In the genomic region with DNA sequence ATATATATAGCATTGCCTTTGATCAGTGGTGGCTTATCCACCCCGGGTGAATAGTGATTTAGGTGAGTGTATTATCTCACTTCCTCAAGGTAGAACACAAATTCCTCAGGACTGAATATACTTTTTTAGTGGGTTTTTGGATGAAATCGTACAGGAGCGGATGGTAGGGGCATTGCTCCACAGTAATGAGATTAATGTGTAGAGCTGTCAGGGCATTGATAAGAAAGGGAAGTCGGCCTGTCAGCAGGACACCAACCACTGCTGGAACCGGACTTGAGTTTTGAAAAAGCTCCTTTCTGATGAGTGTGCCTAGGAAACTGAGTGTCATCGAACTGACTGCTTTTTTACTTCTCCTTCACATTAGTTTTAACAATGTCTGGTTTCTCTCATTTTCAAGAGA, we compare ENCODE assay signal across 21 mouse cellular contexts. TPM values are rescaled to one million over a fixed set of nuclear protein-coding genes. Genes with fewer than 3 reads are reported as not detected.
A peak's percentile ranks its signal among the peaks of the same experiment; 100 is the strongest.
DNase-seq lines count a peak whose midpoint lies in the region; ATAC-seq and TF ChIP-seq lines count a peak whose summit lies in the region.
"Had no signal": no experiment of that assay in that cellular context is flagged by ENCODE, and none has a peak within 500 bp of the region (broad histone marks: within the 10 kb centered on the region; RNA-seq: fewer than 3 reads in every experiment).

No protein-coding gene starts in this region.

- WGBS in heart, embryonic 12.5 days = 33% methylated on average over 6 of the region's 6 CpGs
- WGBS in liver, postnatal 0 days (ENCODE audit: insufficient replicate concordance) = 34% methylated on average over 6 of the region's 6 CpGs
- 82% methylated on average over 6 of the region's 6 CpGs for WGBS in intestine, postnatal 0 days

- no peak for TF ChIP-seq EP300 in liver, postnatal 0 days (IDR thresholded peaks at IDR 0.05; ENCODE audit: low read depth)

- no peak for TF ChIP-seq CTCF in gastrocnemius, adult 2 months (IDR thresholded peaks at IDR 0.05)
- TF ChIP-seq CTCF in liver, postnatal 0 days (IDR thresholded peaks at IDR 0.05; ENCODE audit: low read depth) = no peak
- TF ChIP-seq CTCF in intestine, postnatal 0 days (IDR thresholded peaks at IDR 0.05; ENCODE audit: low read depth) = no peak

- no peaks in the 10 kb centered on the region for H3K27me3 ChIP-seq in heart, embryonic 12.5 days (replicated peaks)
- H3K27me3 ChIP-seq in liver, postnatal 0 days (ENCODE audit: insufficient read depth, low read length) = no peaks in the 10 kb centered on the region
- no peaks in the 10 kb centered on the region for H3K27me3 ChIP-seq in intestine, postnatal 0 days (replicated peaks; ENCODE audit: control insufficient read depth, insufficient read depth, low read length)
- H3K27me3 ChIP-seq: embryonic facial prominence, embryonic 15.5 days had no signal

- H3K9ac ChIP-seq in heart, embryonic 12.5 days = no peak overlapping the region
- H3K9ac ChIP-seq in liver, postnatal 0 days (replicated peaks) = no peak overlapping the region
- H3K9ac ChIP-seq in intestine, postnatal 0 days (ENCODE audit: low read depth, low read length) = no peak overlapping the region
- H3K9ac ChIP-seq: embryonic facial prominence, embryonic 15.5 days had no signal

- intact Hi-C loops in gastrocnemius, adult 2 months (cut with DNase I) = no loop called here

- ATAC-seq in heart, embryonic 12.5 days (ENCODE audit: insufficient number of reproducible peaks, low FRiP score) = no peak
- ATAC-seq in granulocyte monocyte progenitor cell, adult 5-6 weeks (replicated peaks; ENCODE audit: poor library complexity, severe bottlenecking) = peak; percentile 52; the same call in 1 of the 2 replicates
- ATAC-seq in megakaryocyte progenitor cell, adult 5-6 weeks (replicated peaks; ENCODE audit: poor library complexity) = peak; percentile 63
- no peak for ATAC-seq in liver, postnatal 0 days
- no peak for ATAC-seq in intestine, postnatal 0 days
- ATAC-seq: forebrain, embryonic 14.5 days; hindbrain, embryonic 16.5 days had no signal

- H3K36me3 ChIP-seq in heart, embryonic 12.5 days = no peaks in the 10 kb centered on the region
- no peaks in the 10 kb centered on the region for H3K36me3 ChIP-seq in liver, postnatal 0 days (replicated peaks; ENCODE audit: insufficient read depth, low read length)
- no peaks in the 10 kb centered on the region for H3K36me3 ChIP-seq in intestine, postnatal 0 days (ENCODE audit: control insufficient read depth, insufficient read depth)
- H3K36me3 ChIP-seq: embryonic facial prominence, embryonic 15.5 days had no signal

- peak; percentile 72 for DNase-seq in heart, adult 11 months
- DNase-seq in gastrocnemius, adult 2 months = no peak
- no peak for DNase-seq in liver, postnatal 0 days
- DNase-seq: adrenal gland, adult 8-10 months; adrenal gland, postnatal 36 days; B cell, adult 2 months; cerebellum, adult 2 months; cerebellum, postnatal 10 days; embryo, embryonic 11 days; gastrocnemius, postnatal 36 days; heart, adult 2 months had no signal

- H3K4me3 ChIP-seq in heart, embryonic 12.5 days = no peak overlapping the region
- H3K4me3 ChIP-seq in gastrocnemius, adult 2 months = no peak overlapping the region
- no peak overlapping the region for H3K4me3 ChIP-seq in liver, postnatal 0 days (ENCODE audit: low read depth, low read length)
- no peak overlapping the region for H3K4me3 ChIP-seq in intestine, postnatal 0 days (ENCODE audit: low read depth, low read length)
- H3K4me3 ChIP-seq: embryonic facial prominence, embryonic 15.5 days; erythroblast, embryonic 14.5 days; forebrain, embryonic 10.5 days; heart, adult 2 months had no signal

- H3K4me1 ChIP-seq in heart, embryonic 12.5 days (replicated peaks) = peaks cover 12% of the 10 kb centered on the region
- peaks cover 5% of the 10 kb centered on the region; the same call in 1 of the 2 replicates for H3K4me1 ChIP-seq in liver, postnatal 0 days (ENCODE audit: insufficient read depth)
- no peaks in the 10 kb centered on the region for H3K4me1 ChIP-seq in intestine, postnatal 0 days (replicated peaks; ENCODE audit: control insufficient read depth, insufficient read depth, low read length)
- H3K4me1 ChIP-seq: embryonic facial prominence, embryonic 15.5 days had no signal

- H3K27ac ChIP-seq in heart, embryonic 12.5 days (ENCODE audit: poor library complexity, severe bottlenecking) = no peak overlapping the region
- no peak overlapping the region for H3K27ac ChIP-seq in gastrocnemius, adult 2 months
- no peak overlapping the region for H3K27ac ChIP-seq in liver, postnatal 0 days (ENCODE audit: low read depth)
- H3K27ac ChIP-seq in intestine, postnatal 0 days (ENCODE audit: low read depth, low read length) = no peak overlapping the region
- H3K27ac ChIP-seq: embryonic facial prominence, embryonic 15.5 days; forebrain, embryonic 10.5 days; heart, adult 2 months had no signal

- no peak overlapping the region for H3K4me2 ChIP-seq in heart, embryonic 12.5 days
- H3K4me2 ChIP-seq in liver, postnatal 0 days (ENCODE audit: low read depth, low read length) = no peak overlapping the region
- no peak overlapping the region for H3K4me2 ChIP-seq in intestine, postnatal 0 days (replicated peaks; ENCODE audit: low read depth)
- H3K4me2 ChIP-seq: embryonic facial prominence, embryonic 15.5 days; heart, embryonic 11.5 days had no signal

- no peaks in the 10 kb centered on the region for H3K9me3 ChIP-seq in heart, embryonic 12.5 days (replicated peaks)
- no peaks in the 10 kb centered on the region for H3K9me3 ChIP-seq in liver, postnatal 0 days (ENCODE audit: low read length)
- H3K9me3 ChIP-seq in intestine, postnatal 0 days (ENCODE audit: control insufficient read depth) = no peaks in the 10 kb centered on the region
- H3K9me3 ChIP-seq: embryonic facial prominence, embryonic 15.5 days; forebrain, embryonic 10.5 days had no signal

RNA-seq across cellular contexts. Expression of a gene that starts 10.9 kb away (rescaled TPM):
- 18.2 and 19.2 TPM in 2 replicates for polyA plus RNA-seq in heart, embryonic 12.5 days (2016; fragmentation: Nextera tagmentation; extraction: Ambion mirVana)
- 10.9 and 14.1 TPM in 2 replicates for total RNA-seq in granulocyte monocyte progenitor cell, adult 5-6 weeks (2014; fragmentation: Nextera tagmentation)
- total RNA-seq in granulocyte monocyte progenitor cell, adult 5-6 weeks (2017) = 23.1 and 25.1 TPM in 2 replicates
- total RNA-seq in megakaryocyte progenitor cell, adult 5-6 weeks (2015) = 23.7 and 25.4 TPM in 2 replicates
- 18.9 and 20.5 TPM in 2 replicates for total RNA-seq in megakaryocyte progenitor cell, adult 5-6 weeks (2017)
- total RNA-seq in gastrocnemius, adult 2 months (2021) = 10 to 100 TPM; 10.1 to 15.0 TPM
- polyA plus RNA-seq in liver, postnatal 0 days (2015; fragmentation: Nextera tagmentation; extraction: Ambion mirVana) = 7.2 TPM in 2 replicates
- 6.8 and 7.2 TPM in 2 replicates for polyA plus RNA-seq in intestine, postnatal 0 days (2015; fragmentation: Nextera tagmentation; extraction: Ambion mirVana)

Comparison
In these comparisons a context has a peak if more than half of its experiments do, and no peak if none do; other contexts are left out.
1. ATAC-seq: peak in granulocyte monocyte progenitor cell, adult 5-6 weeks (single experiment) and megakaryocyte progenitor cell, adult 5-6 weeks (single experiment); none in heart, embryonic 12.5 days (single experiment), liver, postnatal 0 days (single experiment) and intestine, postnatal 0 days (single experiment).